Mouse (Mus musculus): ENCODE results near the gene Pfkl. TPM values are rescaled to one million over a fixed set of nuclear protein-coding genes. Genes with fewer than 3 reads are reported as not detected.
"Not testable (repeated sequence)": the region's sequence is repeated elsewhere in the genome, so short reads cannot be mapped to it uniquely, and the experiment has no call there.

The Pfkl gene
- polyA plus RNA-seq, 1 experiment from 2014 or later = 108 TPM

DNA sequence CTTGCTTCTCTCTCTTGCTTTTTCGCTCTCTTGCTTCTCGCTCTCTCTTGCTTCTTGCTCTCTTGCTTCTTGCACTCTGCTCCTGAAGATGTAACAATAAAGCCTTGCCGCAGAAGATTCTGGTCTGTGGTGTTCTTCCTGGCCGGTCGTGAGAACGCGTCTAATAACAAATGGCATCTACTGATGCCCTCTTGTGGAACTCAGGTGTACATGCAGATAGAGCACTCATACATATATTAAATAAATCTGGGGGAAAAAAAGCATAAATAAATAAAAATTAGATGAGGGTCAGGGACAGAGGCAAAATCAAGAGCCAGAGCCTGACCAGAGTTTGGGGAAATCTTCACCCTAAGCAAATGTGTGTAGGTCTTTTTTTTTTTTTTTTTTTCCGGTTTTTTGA is 15.6 kb upstream of the Pfkl start:
- not testable (repeated sequence) for H3K36me3 ChIP-seq (replicated peaks; ENCODE audit: control insufficient read depth, insufficient read depth, low read depth, low read length); H3K4me3 ChIP-seq (ENCODE audit: low read depth, low read length); H3K27ac ChIP-seq (replicated peaks; ENCODE audit: low read depth, low read length); H3K4me2 ChIP-seq (ENCODE audit: low read depth, low read length); H3K9ac ChIP-seq (replicated peaks; ENCODE audit: low read length); H3K4me1 ChIP-seq (ENCODE audit: control insufficient read depth, insufficient read depth, low read length); ATAC-seq (replicated peaks; ENCODE audit: insufficient number of reproducible peaks, low FRiP score, low TSS enrichment, low read depth); H3K9me3 ChIP-seq (replicated peaks; ENCODE audit: control insufficient read depth, low read length); DNase-seq (ENCODE audit: low spot score); H3K27me3 ChIP-seq (ENCODE audit: control insufficient read depth, insufficient read depth, low read length)
- 75% methylated on average over 6 of the region's 8 CpGs for WGBS

GRCm38 (mm10) chr10:78019984-78020383 is 10.1 kb upstream of the Pfkl start:
- WGBS = 96% methylated on average over 6 of the region's 11 CpGs
- not testable (repeated sequence) for DNase-seq (ENCODE audit: low spot score); H3K27me3 ChIP-seq (ENCODE audit: control insufficient read depth, insufficient read depth, low read length); H3K9ac ChIP-seq (replicated peaks; ENCODE audit: low read length); H3K9me3 ChIP-seq (replicated peaks; ENCODE audit: control insufficient read depth, low read length); H3K4me1 ChIP-seq (ENCODE audit: control insufficient read depth, insufficient read depth, low read length); ATAC-seq (replicated peaks; ENCODE audit: insufficient number of reproducible peaks, low FRiP score, low TSS enrichment, low read depth); H3K4me2 ChIP-seq (ENCODE audit: low read depth, low read length); H3K27ac ChIP-seq (replicated peaks; ENCODE audit: low read depth, low read length); H3K4me3 ChIP-seq (ENCODE audit: low read depth, low read length); H3K36me3 ChIP-seq (replicated peaks; ENCODE audit: control insufficient read depth, insufficient read depth, low read depth, low read length)

DNA sequence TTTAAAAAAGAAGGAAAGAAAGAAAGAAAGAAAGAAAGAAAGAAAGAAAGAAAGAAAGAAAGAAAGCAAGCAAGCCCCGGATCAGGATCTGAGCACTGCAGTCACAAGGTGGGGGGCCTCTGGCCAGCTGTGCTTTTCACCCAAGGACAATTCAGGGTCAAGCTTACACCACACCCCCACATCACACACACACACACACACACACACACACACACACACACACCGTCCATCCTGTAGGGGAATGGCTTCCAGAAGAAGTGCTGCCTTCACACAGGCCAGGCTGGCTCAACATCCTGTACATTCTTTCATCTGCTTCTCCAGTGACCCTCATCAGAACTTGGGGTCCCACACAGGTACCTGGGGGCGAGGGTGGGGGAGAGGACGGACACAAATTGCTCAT is 9.4 kb upstream of the Pfkl start:
- Histone ChIP-seq H3K9me3 (replicated peaks; ENCODE audit: control insufficient read depth, low read length) (no peaks in the 10 kb centered on the region), H3K36me3 (replicated peaks; ENCODE audit: control insufficient read depth, insufficient read depth, low read depth, low read length) (no peaks in the 10 kb centered on the region), H3K27me3 (ENCODE audit: control insufficient read depth, insufficient read depth, low read length) (no peaks in the 10 kb centered on the region), H3K4me2 (ENCODE audit: low read depth, low read length) (no peak overlapping the region), H3K4me1 (ENCODE audit: control insufficient read depth, insufficient read depth, low read length) (no peaks in the 10 kb centered on the region), H3K9ac (replicated peaks; ENCODE audit: low read length) (no peak overlapping the region), H3K4me3 (ENCODE audit: low read depth, low read length) (no peak overlapping the region; the same call in 1 of the 2 replicates), H3K27ac (replicated peaks; ENCODE audit: low read depth, low read length) (no peak overlapping the region)
- WGBS = 78% methylated on average over 4 of the region's 4 CpGs
- ATAC-seq (replicated peaks; ENCODE audit: insufficient number of reproducible peaks, low FRiP score, low TSS enrichment, low read depth) (peak; percentile 62; the same call in 1 of the 2 replicates), DNase-seq (ENCODE audit: low spot score) (no peak)

- Histone ChIP-seq H3K9ac (replicated peaks; ENCODE audit: low read length) (0 out of 2 replicates have a peak overlapping the region, but pooled peaks have one; percentile 26), H3K4me2 (ENCODE audit: low read depth, low read length) (peak overlapping the region; percentile 38), H3K9me3 (replicated peaks; ENCODE audit: control insufficient read depth, low read length) (no peaks in the 10 kb centered on the region), H3K4me3 (ENCODE audit: low read depth, low read length) (peak overlapping the region; percentile 11; the same call in 1 of the 2 replicates), H3K4me1 (ENCODE audit: control insufficient read depth, insufficient read depth, low read length) (no peaks in the 10 kb centered on the region), H3K27ac (replicated peaks; ENCODE audit: low read depth, low read length) (no peak overlapping the region), H3K36me3 (replicated peaks; ENCODE audit: control insufficient read depth, insufficient read depth, low read depth, low read length) (no peaks in the 10 kb centered on the region), H3K27me3 (ENCODE audit: control insufficient read depth, insufficient read depth, low read length) (no peaks in the 10 kb centered on the region)
- 15% methylated on average over 19 of the region's 19 CpGs for WGBS
- DNase-seq (ENCODE audit: low spot score) = peak; percentile 90
- peak; percentile 67; the same call in 1 of the 2 replicates for ATAC-seq (replicated peaks; ENCODE audit: insufficient number of reproducible peaks, low FRiP score, low TSS enrichment, low read depth)
These were observed 8.9 kb upstream of the Pfkl start for GRCm38 (mm10) chr10:78018797-78019203.

- 60% methylated on average over 5 of the region's 5 CpGs for WGBS
- no peaks in the 10 kb centered on the region for H3K36me3 ChIP-seq (replicated peaks; ENCODE audit: control insufficient read depth, insufficient read depth, low read depth, low read length)
- H3K4me3 ChIP-seq (ENCODE audit: low read depth, low read length) = no peak overlapping the region
- DNase-seq (ENCODE audit: low spot score) = no peak
- no peaks in the 10 kb centered on the region for H3K4me1 ChIP-seq (ENCODE audit: control insufficient read depth, insufficient read depth, low read length)
- no peaks in the 10 kb centered on the region for H3K27me3 ChIP-seq (ENCODE audit: control insufficient read depth, insufficient read depth, low read length)
- no peak for ATAC-seq (replicated peaks; ENCODE audit: insufficient number of reproducible peaks, low FRiP score, low TSS enrichment, low read depth)
- H3K27ac ChIP-seq (replicated peaks; ENCODE audit: low read depth, low read length) = no peak overlapping the region
- H3K9ac ChIP-seq (replicated peaks; ENCODE audit: low read length) = no peak overlapping the region
- H3K9me3 ChIP-seq (replicated peaks; ENCODE audit: control insufficient read depth, low read length) = no peaks in the 10 kb centered on the region
- no peak overlapping the region for H3K4me2 ChIP-seq (ENCODE audit: low read depth, low read length)
These were observed 6.5 kb upstream of the Pfkl start for GRCm38 (mm10) chr10:78016366-78016765.

DNA sequence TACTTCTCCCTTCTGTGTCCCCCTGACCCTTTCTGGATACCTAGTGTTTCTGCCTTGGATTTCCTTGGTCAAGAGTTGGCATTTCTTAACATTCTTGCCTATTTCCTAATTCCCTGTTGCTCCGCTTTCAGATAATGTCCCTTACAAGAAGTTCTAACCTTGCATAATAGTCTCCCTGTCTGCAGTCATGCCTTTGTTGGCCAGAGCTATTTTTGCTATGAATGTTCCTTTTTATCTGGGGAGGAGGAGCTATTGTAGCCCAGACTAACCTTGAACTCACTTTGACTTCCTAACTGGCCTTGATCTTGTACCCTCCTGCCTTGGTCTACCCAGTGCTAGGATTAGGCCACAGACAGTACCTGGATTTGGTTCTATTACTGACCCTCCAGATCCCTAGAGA is 5.6 kb upstream of the Pfkl start:
- Histone ChIP-seq H3K9ac (replicated peaks; ENCODE audit: low read length) (no peak overlapping the region), H3K27me3 (ENCODE audit: control insufficient read depth, insufficient read depth, low read length) (no peaks in the 10 kb centered on the region), H3K4me3 (ENCODE audit: low read depth, low read length) (no peak overlapping the region), H3K36me3 (replicated peaks; ENCODE audit: control insufficient read depth, insufficient read depth, low read depth, low read length) (no peaks in the 10 kb centered on the region), H3K4me1 (ENCODE audit: control insufficient read depth, insufficient read depth, low read length) (no peaks in the 10 kb centered on the region), H3K27ac (replicated peaks; ENCODE audit: low read depth, low read length) (no peak overlapping the region), H3K4me2 (ENCODE audit: low read depth, low read length) (no peak overlapping the region), H3K9me3 (replicated peaks; ENCODE audit: control insufficient read depth, low read length) (no peaks in the 10 kb centered on the region)
- 90% methylated on average over 1 of the region's 1 CpGs for WGBS
- DNase-seq (ENCODE audit: low spot score) (no peak), ATAC-seq (replicated peaks; ENCODE audit: insufficient number of reproducible peaks, low FRiP score, low TSS enrichment, low read depth) (no peak)

DNA sequence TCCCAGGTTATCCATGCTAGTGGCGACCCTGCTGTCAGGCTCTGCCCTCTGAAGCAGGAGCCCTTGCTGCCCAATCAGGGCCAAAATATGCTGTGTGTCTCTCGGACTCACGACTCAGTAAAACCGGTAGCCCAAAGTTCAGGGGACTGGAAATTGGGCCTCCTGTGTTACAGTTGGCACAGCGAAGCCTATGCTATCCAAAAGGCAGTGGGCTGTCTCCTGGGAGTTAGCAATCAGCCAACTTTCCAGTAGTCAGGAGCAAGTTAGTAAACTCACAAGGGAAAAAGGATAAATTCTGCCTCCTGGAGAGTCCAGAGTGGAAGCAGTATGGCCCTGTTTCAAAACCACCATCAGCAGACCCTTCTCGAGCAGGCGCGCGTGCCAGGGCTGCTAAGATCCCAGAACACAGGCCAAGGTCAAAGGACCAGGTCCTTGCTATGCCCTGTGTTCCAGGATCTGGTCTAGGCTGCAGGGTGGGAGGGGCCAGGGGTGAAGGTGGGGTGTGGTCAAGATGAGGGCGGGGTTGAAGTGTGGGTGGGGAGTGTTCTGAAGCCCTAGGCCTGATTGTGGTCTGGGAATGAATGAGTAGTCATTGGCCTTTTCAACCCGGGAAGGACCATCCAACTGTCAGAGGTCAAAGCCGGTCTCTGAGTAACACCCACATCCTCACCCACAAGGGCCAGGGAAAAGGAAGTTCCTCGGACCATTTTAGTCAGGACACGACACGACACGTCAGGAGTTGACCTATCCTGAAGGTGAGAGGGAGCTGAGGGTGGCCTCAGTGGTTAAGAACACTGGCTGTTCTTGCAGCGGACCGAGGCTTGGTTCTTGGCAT is 3.0 kb upstream of the Pfkl start:
- Histone ChIP-seq H3K27ac (replicated peaks; ENCODE audit: low read depth, low read length) (no peak overlapping the region), H3K9ac (replicated peaks; ENCODE audit: low read length) (no peak overlapping the region), H3K4me3 (ENCODE audit: low read depth, low read length) (no peak overlapping the region), H3K4me2 (ENCODE audit: low read depth, low read length) (no peak overlapping the region), H3K27me3 (ENCODE audit: control insufficient read depth, insufficient read depth, low read length) (no peaks in the 10 kb centered on the region), H3K4me1 (ENCODE audit: control insufficient read depth, insufficient read depth, low read length) (peaks cover 3% of the 10 kb centered on the region; the same call in 1 of the 2 replicates), H3K36me3 (replicated peaks; ENCODE audit: control insufficient read depth, insufficient read depth, low read depth, low read length) (no peaks in the 10 kb centered on the region), H3K9me3 (replicated peaks; ENCODE audit: control insufficient read depth, low read length) (no peaks in the 10 kb centered on the region)
- ATAC-seq (replicated peaks; ENCODE audit: insufficient number of reproducible peaks, low FRiP score, low TSS enrichment, low read depth) = no peak
- 91% methylated on average over 18 of the region's 18 CpGs for WGBS
- DNase-seq (ENCODE audit: low spot score) = no peak

- not testable (repeated sequence) for H3K36me3 ChIP-seq (replicated peaks; ENCODE audit: control insufficient read depth, insufficient read depth, low read depth, low read length); H3K4me1 ChIP-seq (ENCODE audit: control insufficient read depth, insufficient read depth, low read length); H3K4me2 ChIP-seq (ENCODE audit: low read depth, low read length); H3K27me3 ChIP-seq (ENCODE audit: control insufficient read depth, insufficient read depth, low read length); H3K4me3 ChIP-seq (ENCODE audit: low read depth, low read length); H3K27ac ChIP-seq (replicated peaks; ENCODE audit: low read depth, low read length); H3K9ac ChIP-seq (replicated peaks; ENCODE audit: low read length); DNase-seq (ENCODE audit: low spot score); ATAC-seq (replicated peaks; ENCODE audit: insufficient number of reproducible peaks, low FRiP score, low TSS enrichment, low read depth); H3K9me3 ChIP-seq (replicated peaks; ENCODE audit: control insufficient read depth, low read length)
- 94% methylated on average over 5 of the region's 5 CpGs for WGBS
These were observed 1.2 kb upstream of the Pfkl start for GRCm38 (mm10) chr10:78011116-78011515.
